Mouse (Mus musculus) brain, embryonic 14.5 days (tissue): ENCODE results near the gene Crabp2.

ENCODE experiments used
- CTCF ChIP-seq: fragments of 200-500 bp; IDR thresholded peaks from 2 replicates; pipeline ENCODE4 v1.5.1; 2012; ENCODE audit warnings: inconsistent platforms, mild to moderate bottlenecking, moderate library complexity, borderline replicate concordance; ENCODE audit not compliant: insufficient read depth, insufficient read length; ENCODE audit errors: extremely low read depth
- POLR2A ChIP-seq: fragments of 200-500 bp; IDR thresholded peaks from 2 replicates; pipeline ENCODE4 v1.6.1; 2012; ENCODE audit warnings: mild to moderate bottlenecking, inconsistent platforms, borderline replicate concordance; ENCODE audit not compliant: poor library complexity, insufficient read depth, insufficient read length, severe bottlenecking; ENCODE audit errors: extremely low read depth

GRCm38 (mm10) chr3:87974381-87974987 is 26.0 kb downstream of the Crabp2 start:
- TF ChIP-seq CTCF (no peak), POLR2A (no peak)
